Mouse (Mus musculus): ENCODE results near the gene Fam50b. TPM values are rescaled to one million over a fixed set of nuclear protein-coding genes. Genes with fewer than 3 reads are reported as not detected.

The Fam50b gene
- polyA plus RNA-seq, 1 experiment from 2014 or later: not detected

DNA sequence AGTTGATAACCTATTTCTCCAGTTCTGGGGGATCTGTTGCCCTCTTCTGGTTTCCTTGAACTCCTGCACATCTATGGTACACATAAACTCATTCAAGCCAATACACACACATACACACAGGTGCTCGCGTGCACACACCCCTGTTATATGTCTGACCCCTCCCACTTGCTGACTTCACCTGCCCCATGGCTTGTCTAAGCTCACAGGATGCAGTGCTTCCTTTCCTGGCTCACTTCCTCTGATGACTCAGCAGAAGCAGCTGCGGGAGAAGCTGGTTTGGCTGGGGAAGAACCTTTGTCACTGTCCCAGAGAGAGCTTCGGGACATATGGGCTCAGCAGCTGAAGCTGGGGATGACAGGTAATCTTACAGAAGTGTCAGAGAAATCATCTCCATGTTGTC lies 23.2 kb upstream of the Fam50b start:
- no peaks in the 10 kb centered on the region for H3K9me3 ChIP-seq (replicated peaks)
- H3K36me3 ChIP-seq: no peaks in the 10 kb centered on the region
- no peak for ATAC-seq (ENCODE audit: low FRiP score)
- no peak overlapping the region for H3K27ac ChIP-seq (replicated peaks)
- no peak overlapping the region for H3K4me3 ChIP-seq (replicated peaks)
- H3K27me3 ChIP-seq (replicated peaks): no peaks in the 10 kb centered on the region
- no peak overlapping the region for H3K9ac ChIP-seq (replicated peaks)
- WGBS: 91% methylated on average over 4 of the region's 4 CpGs
- peaks cover 9% of the 10 kb centered on the region; the same call in 1 of the 2 replicates for H3K4me1 ChIP-seq
- no peak overlapping the region for H3K4me2 ChIP-seq

DNA sequence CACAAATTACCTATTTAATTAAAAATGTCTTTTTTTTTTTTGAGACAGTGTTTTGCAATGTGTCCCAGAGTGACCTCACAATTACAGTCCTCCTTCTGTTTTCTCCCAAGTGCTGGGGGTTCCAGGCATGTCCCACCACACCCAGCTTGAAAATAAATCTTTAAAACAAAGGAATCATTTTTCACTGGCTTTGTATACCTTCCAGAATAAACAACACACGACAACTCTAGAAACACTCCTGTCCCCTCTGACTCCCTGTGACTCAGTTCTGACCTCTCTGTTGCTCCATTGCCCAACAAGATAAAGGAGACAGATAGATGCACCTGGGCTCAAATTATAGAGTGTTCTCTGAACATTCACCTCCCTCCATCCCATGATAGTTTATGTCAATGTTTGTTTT lies 21.8 kb upstream of the Fam50b start:
- Histone ChIP-seq H3K4me2 (no peak overlapping the region), H3K27me3 (replicated peaks) (no peaks in the 10 kb centered on the region), H3K27ac (replicated peaks) (no peak overlapping the region), H3K4me1 (peaks cover 9% of the 10 kb centered on the region; the same call in 1 of the 2 replicates), H3K9ac (replicated peaks) (no peak overlapping the region), H3K36me3 (no peaks in the 10 kb centered on the region), H3K4me3 (replicated peaks) (no peak overlapping the region), H3K9me3 (replicated peaks) (no peaks in the 10 kb centered on the region)
- WGBS: 53% methylated on average over 1 of the region's 1 CpGs
- no peak for ATAC-seq (ENCODE audit: low FRiP score)

DNA sequence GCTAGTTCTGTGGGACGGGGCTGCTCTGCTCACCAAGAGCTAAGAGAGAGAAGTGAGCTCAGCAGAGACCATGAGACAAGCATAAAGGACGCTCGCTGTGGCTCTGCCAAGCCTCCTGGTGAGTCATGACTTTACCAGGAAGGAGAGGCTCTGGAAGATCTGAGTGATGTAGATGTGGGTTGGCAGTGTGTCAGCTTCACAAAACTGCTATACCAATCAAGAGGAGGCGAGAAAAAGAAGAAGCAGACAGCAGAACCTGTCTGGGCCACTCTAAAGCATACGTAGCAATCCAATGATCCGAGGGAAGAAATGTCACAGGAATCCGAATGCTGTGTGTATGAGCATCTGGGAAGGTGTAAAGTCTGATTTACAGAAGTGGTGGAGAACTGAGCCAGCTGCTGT lies 19.2 kb upstream of the Fam50b start:
- H3K27ac ChIP-seq (replicated peaks): no peak overlapping the region
- no peak overlapping the region for H3K4me2 ChIP-seq
- no peak overlapping the region for H3K9ac ChIP-seq (replicated peaks)
- H3K27me3 ChIP-seq (replicated peaks): no peaks in the 10 kb centered on the region
- ATAC-seq (ENCODE audit: low FRiP score): no peak
- H3K4me3 ChIP-seq (replicated peaks): no peak overlapping the region
- peaks cover 3% of the 10 kb centered on the region; the same call in 1 of the 2 replicates for H3K4me1 ChIP-seq
- 63% methylated on average over 7 of the region's 7 CpGs for WGBS
- no peaks in the 10 kb centered on the region for H3K36me3 ChIP-seq
- H3K9me3 ChIP-seq (replicated peaks): no peaks in the 10 kb centered on the region

DNA sequence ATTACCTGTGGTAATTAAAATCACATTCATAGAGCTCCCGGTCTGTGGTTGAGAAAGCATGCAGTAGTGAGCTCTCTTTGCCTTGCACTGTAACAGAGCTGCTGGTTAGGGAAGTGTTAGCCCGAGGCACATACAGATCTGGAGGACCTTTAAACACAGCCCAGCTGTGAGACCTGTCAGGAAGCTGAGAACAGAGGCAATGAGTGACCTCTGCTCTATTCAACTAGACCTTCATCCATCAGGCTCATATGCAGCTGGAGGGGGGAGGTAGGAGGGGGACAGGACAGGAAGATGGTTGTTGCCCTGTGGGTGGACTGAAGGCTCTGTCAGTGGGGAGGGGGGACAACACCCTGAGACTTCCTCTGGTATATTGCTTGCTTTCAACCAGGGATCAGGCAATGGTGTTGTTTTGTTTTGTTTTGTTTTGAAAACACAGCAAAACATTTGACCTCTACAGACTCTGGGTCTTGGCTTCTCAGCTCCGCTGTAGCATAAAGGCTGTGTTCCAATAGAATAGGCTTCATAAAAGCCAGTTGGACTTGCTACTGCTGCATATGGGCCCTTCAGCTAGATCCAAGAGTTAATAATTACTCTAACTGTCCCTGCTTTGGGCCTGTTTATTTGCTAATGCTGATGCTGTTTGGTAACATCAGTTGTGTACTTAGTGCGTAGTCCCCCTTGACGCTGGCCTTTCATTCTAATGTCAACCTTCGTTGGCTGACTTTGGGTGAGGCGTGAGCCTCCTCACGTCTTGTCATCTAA lies 9.6 kb upstream of the Fam50b start:
- H3K4me1 ChIP-seq: peaks cover 17% of the 10 kb centered on the region
- H3K4me3 ChIP-seq (replicated peaks): no peak overlapping the region
- H3K27me3 ChIP-seq (replicated peaks): no peaks in the 10 kb centered on the region
- no peak overlapping the region for H3K4me2 ChIP-seq
- no peaks in the 10 kb centered on the region for H3K36me3 ChIP-seq
- WGBS: 73% methylated on average over 8 of the region's 8 CpGs
- no peak for ATAC-seq (ENCODE audit: low FRiP score)
- H3K9me3 ChIP-seq (replicated peaks): no peaks in the 10 kb centered on the region
- H3K27ac ChIP-seq (replicated peaks): no peak overlapping the region
- no peak overlapping the region for H3K9ac ChIP-seq (replicated peaks)

DNA sequence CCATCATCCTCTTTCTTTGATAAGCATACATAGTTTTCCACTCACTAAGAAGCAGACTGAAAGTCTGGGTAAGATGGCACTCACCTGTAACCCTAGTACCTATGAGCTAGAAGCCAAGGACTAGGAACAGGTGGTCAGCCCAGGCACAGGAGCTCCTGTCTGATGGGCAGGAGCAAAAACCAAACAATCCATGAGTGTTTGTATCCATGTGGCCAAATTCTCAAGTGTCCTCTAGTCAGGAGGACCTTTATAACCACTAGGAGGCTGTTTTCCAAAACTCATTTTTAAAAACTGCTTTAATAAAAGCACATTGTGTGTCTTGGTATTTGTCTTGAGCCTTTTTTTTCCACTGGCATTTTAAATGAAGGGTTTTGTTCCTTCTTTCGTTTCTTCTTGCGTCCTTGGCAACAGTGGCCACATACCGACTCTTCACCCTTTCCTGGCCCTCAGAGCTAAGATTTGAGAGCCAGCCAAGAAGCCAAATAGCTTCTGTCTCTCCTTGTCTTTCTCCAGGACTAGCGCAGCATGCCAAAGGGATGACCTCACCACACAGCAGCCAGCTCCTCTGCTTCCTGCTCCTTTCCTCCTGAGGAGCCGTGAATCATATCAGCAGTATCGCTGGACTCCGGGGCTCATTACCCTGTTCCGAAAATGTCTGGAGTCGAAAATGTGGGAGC lies 8.7 kb upstream of the Fam50b start:
- 38% methylated on average over 9 of the region's 9 CpGs for WGBS
- no peak overlapping the region for H3K9ac ChIP-seq (replicated peaks)
- peak overlapping the region; percentile 54 for H3K27ac ChIP-seq (replicated peaks)
- H3K4me2 ChIP-seq: peak overlapping the region; percentile 37
- H3K9me3 ChIP-seq (replicated peaks): no peaks in the 10 kb centered on the region
- ATAC-seq (ENCODE audit: low FRiP score): peak; percentile 55; the same call in 1 of the 2 replicates
- no peaks in the 10 kb centered on the region for H3K27me3 ChIP-seq (replicated peaks)
- H3K4me3 ChIP-seq (replicated peaks): no peak overlapping the region; the same call in 1 of the 2 replicates
- no peaks in the 10 kb centered on the region for H3K36me3 ChIP-seq
- peaks cover 17% of the 10 kb centered on the region for H3K4me1 ChIP-seq

DNA sequence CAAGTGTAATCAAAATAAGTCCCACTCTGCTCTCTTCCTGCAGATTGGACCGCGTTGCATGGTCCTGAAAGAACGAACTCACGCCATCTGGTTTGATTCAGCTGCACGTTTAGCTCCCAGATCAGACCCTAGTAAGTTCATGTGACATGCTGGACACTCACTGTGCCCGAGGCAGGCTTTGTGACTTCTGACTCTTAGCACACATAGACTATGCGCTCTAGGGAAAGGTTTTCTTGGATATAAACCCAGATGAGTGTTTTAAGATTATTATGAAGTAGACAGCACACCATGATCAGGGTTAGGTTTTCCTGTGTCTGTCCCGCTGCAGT lies 8.2 kb upstream of the Fam50b start:
- H3K4me3 ChIP-seq (replicated peaks): no peak overlapping the region; the same call in 1 of the 2 replicates

DNA sequence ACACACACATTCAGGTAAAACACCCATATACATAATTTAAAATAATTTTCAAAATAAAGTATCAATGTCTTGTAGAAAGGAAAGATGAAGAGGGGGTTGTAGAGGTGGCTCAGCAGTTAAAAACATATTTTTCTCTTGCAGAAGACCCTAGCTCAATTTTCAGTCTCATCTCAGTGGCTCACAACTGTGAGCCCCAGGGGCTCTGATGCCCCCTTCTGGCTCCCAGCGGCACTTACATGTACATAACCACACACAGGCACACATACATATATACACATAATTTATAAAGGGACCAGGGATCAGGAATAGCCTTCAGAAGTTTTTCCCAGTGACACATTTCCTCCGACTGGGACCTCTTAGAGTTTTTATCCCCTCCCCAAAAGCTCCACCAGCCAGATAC lies 7.6 kb upstream of the Fam50b start:
- Histone ChIP-seq H3K27me3 (replicated peaks) (no peaks in the 10 kb centered on the region), H3K9me3 (replicated peaks) (no peaks in the 10 kb centered on the region), H3K4me3 (replicated peaks) (no peak overlapping the region), H3K4me2 (no peak overlapping the region), H3K27ac (replicated peaks) (no peak overlapping the region), H3K9ac (replicated peaks) (no peak overlapping the region), H3K36me3 (no peaks in the 10 kb centered on the region), H3K4me1 (peaks cover 17% of the 10 kb centered on the region)
- ATAC-seq (ENCODE audit: low FRiP score): no peak
- 93% methylated on average over 2 of the region's 2 CpGs for WGBS

More for the DNA sequence above, 8.2 kb upstream of the Fam50b start:
- peak; percentile 31; the same call in 1 of the 2 replicates for ATAC-seq (ENCODE audit: low FRiP score)
- Histone ChIP-seq H3K9ac (replicated peaks) (no peak overlapping the region; the same call in 1 of the 2 replicates), H3K27me3 (replicated peaks) (no peaks in the 10 kb centered on the region), H3K27ac (replicated peaks) (peak overlapping the region; percentile 54), H3K4me2 (peak overlapping the region; percentile 37), H3K4me1 (peaks cover 17% of the 10 kb centered on the region), H3K9me3 (replicated peaks) (no peaks in the 10 kb centered on the region), H3K36me3 (no peaks in the 10 kb centered on the region)
- WGBS: 63% methylated on average over 8 of the region's 8 CpGs

DNA sequence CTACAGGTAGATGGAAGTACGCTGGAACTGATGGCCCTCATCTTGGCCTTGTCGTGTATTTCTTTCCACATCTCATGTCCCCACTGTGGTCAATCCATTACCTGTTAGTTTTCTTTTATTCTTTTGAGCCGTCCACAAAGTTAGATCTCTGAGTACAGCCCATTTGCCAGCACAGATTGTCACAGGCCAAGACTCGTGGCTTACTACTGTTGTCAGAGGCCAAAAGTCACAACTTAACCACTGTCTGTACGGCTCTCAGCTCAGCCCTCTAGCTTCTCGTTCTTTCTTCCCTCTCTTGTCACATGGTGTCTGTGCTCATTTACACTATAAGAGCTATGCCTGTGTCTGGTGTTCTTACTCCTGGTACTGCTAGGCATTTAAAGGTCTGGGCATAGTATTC lies 3.1 kb upstream of the Fam50b start:
- no peak for ATAC-seq (ENCODE audit: low FRiP score)
- no peak overlapping the region for H3K4me2 ChIP-seq
- H3K4me3 ChIP-seq (replicated peaks): no peak overlapping the region
- H3K4me1 ChIP-seq: peaks cover 5% of the 10 kb centered on the region
- WGBS: 92% methylated on average over 6 of the region's 6 CpGs
- H3K9ac ChIP-seq (replicated peaks): no peak overlapping the region
- no peaks in the 10 kb centered on the region for H3K36me3 ChIP-seq
- H3K27ac ChIP-seq (replicated peaks): no peak overlapping the region
- H3K9me3 ChIP-seq (replicated peaks): no peaks in the 10 kb centered on the region
- H3K27me3 ChIP-seq (replicated peaks): no peaks in the 10 kb centered on the region

DNA sequence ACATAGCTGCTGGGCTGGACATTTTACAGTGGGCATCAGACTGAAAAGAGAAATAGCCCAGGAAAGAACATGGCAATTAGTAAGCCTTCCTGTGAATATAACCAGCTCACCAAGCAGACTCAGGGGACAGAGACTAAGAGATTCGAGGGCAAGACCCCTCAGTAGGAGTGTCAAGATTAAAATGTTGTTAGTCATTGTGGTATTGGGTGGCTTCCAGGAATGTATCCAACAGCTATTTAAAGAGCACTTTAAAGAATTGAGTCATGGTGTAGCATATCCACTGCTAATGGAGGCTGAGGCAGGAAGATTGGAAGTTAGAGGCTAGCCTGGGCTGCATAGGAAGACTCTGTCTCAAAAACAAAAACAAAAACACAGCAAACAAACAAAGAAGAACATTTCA lies 870 bp upstream of the Fam50b start:
- Histone ChIP-seq H3K9ac (replicated peaks) (no peak overlapping the region), H3K9me3 (replicated peaks) (no peaks in the 10 kb centered on the region), H3K4me3 (replicated peaks) (no peak overlapping the region), H3K36me3 (no peaks in the 10 kb centered on the region), H3K27ac (replicated peaks) (no peak overlapping the region), H3K27me3 (replicated peaks) (no peaks in the 10 kb centered on the region), H3K4me2 (no peak overlapping the region), H3K4me1 (peaks cover 5% of the 10 kb centered on the region)
- no peak for ATAC-seq (ENCODE audit: low FRiP score)
- whole genome bisulfite sequencing: 69% methylated on average over 1 of the region's 1 CpGs

DNA sequence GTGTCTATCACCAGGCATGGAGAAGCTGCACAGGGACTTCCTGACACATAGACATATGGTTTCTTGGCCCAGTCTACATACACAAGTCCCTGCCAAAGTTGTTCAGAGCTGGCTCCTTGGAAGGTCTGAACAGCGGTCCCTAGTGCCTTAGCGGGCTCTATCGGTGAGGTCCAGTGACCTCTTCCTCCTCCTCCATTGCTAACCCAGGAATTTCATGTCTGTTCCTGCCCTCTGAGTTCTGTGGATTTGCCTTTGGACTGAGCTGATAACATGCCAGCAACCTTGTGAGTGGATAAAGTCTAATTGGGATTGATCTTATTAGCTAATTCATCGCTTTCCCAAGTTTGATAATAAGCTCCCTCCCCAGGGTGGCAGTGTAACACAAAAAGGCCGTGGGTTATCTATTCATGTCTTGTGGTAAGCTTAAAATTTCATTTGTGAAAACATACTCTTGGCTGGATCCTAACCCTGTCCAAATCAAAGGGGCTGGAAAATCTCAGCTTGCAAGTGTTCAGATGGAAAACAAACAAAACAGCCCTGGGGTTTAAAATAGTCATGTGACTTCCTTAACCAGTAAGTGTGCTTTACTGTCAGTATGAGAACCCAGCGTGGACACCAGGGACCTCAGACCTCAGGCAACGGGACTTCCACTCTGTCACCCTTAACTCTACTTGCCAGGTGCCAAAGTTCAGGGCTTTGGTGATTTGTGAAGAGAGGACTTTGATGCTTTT lies 3.5 kb downstream of the Fam50b start:
- no peaks in the 10 kb centered on the region for H3K9me3 ChIP-seq (replicated peaks)
- H3K9ac ChIP-seq (replicated peaks): no peak overlapping the region
- H3K36me3 ChIP-seq: no peaks in the 10 kb centered on the region
- no peaks in the 10 kb centered on the region for H3K27me3 ChIP-seq (replicated peaks)
- WGBS: 77% methylated on average over 7 of the region's 7 CpGs
- H3K4me1 ChIP-seq: peaks cover 3% of the 10 kb centered on the region
- H3K4me3 ChIP-seq (replicated peaks): no peak overlapping the region
- H3K27ac ChIP-seq (replicated peaks): no peak overlapping the region
- H3K4me2 ChIP-seq: no peak overlapping the region
- ATAC-seq (ENCODE audit: low FRiP score): no peak

DNA sequence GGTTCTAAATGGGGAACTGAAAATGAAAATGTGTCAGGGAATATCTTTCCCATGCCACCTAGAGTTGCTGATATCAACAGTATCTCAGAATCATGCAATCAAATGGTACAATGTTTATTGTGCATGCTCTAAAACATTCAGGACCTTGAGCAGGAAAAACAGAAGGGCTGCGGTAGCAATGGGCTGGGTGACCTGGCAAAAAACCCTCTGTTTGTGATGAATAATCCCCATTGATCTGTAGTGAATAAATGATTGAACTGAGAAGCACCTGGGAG lies 4.0 kb downstream of the Fam50b start:
- no peak overlapping the region for H3K4me2 ChIP-seq
- no peak for ATAC-seq (ENCODE audit: low FRiP score)
- no peaks in the 10 kb centered on the region for H3K27me3 ChIP-seq (replicated peaks)
- no peaks in the 10 kb centered on the region for H3K36me3 ChIP-seq
- WGBS: 70% methylated on average over 1 of the region's 1 CpGs
- H3K4me1 ChIP-seq: no peaks in the 10 kb centered on the region; the same call in 1 of the 2 replicates
- no peak overlapping the region for H3K9ac ChIP-seq (replicated peaks)
- no peak overlapping the region for H3K4me3 ChIP-seq (replicated peaks)
- no peak overlapping the region for H3K27ac ChIP-seq (replicated peaks)
- H3K9me3 ChIP-seq (replicated peaks): no peaks in the 10 kb centered on the region

DNA sequence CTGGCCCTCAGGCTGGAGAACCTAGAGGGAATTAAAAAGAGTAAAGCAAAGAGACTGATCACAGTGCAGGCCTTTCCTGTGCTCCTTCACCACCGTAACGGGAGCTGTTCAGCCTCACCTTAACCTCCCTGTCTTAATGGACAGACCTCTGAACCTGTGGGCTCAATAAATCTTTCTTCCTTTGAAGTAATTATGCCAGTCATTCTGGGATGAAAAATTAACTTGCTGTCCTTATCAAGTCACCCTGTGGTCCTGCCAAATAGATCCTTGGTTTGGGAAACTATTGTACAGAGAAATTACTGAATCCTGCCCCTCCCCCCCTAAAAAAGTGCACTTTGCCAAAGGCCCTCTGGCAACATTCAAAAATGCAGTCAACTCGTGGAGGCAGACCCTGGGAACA lies 4.4 kb downstream of the Fam50b start:
- H3K36me3 ChIP-seq: no peaks in the 10 kb centered on the region
- H3K4me1 ChIP-seq: no peaks in the 10 kb centered on the region; the same call in 1 of the 2 replicates
- H3K4me2 ChIP-seq: no peak overlapping the region
- 81% methylated on average over 3 of the region's 3 CpGs for WGBS
- ATAC-seq (ENCODE audit: low FRiP score): no peak
- H3K4me3 ChIP-seq (replicated peaks): no peak overlapping the region
- H3K9ac ChIP-seq (replicated peaks): no peak overlapping the region
- H3K27me3 ChIP-seq (replicated peaks): no peaks in the 10 kb centered on the region
- no peak overlapping the region for H3K27ac ChIP-seq (replicated peaks)
- no peaks in the 10 kb centered on the region for H3K9me3 ChIP-seq (replicated peaks)
